Mouse (Mus musculus): ENCODE measurements around the gene Cxcr3.

The Cxcr3 gene

DNA sequence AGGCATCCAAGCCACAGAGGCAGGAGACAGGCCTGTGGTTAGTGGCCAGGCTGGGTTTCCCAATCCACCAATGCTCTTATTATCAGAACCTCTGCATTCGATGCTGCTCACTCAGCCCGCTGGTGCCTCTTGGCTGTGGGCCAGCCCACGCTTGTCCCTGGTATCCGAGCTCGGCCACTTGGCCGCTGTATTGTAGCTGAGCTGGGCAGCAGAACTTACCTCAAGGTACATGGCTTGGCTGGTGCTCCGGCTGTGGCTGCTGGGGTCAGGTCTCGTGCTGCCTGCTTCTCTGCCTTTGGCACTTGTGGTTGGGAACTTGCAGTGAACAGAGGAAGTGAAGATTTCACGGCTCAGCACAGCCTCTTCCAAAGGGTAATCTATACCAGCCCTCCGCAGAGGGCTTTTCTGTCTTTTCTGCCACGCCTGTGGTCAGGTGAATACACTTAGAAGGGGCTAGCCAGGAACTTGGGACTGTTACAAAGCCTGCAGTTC lies at the start of gene Cxcr3:
TSS of gene Cxcr3 (minus strand) at position 442 of the 492 bp plus-strand sequence.
- in situ Hi-C loops (cut with MboI, MseI) = no loop called here

DNA sequence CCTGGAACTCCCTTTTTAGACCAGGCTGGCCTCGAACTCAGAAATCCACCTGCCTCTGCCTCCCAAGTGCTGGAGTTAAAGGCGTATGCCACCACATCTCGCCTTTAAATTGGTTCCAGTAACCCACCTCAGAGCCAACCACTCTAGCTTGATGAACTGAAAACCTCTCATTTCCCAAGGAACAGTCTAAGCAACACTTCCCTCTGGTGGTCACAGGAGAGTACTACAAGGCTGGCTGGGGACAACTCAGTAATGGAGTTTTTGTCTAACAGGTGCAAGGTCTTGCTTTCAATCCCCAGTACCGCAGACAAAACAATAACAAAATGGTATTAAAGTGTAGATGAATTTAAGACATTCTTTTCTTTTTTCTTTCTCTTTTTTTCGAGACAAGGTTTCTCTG lies 38.0 kb upstream of the Cxcr3 start:
- in situ Hi-C loops (cut with MboI, MseI) = loop anchor here (10.0 kb wide), 2 partner anchors 87 to 97 kb away; no protein-coding TSS in a partner anchor

DNA sequence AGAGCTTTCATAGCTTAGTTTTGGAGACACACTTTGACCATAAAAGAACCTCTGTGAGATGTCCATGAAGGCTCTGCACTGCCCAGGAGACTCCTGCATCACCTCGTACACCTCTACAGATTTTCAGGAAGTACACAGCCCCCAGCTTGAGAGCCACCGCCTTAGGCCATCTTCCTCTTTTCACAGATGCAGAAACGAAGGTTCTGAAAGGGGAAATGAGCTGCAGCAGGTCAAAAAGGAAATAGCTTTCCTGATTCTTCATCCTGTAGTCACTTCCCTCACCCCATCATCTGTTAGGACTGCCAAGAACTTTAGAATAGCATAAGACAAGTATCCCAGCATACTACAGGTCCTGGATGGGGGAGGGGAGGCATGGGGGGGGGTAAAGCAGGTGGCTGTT lies 36.2 kb upstream of the Cxcr3 start:
- in situ Hi-C loops (cut with MboI, MseI) = loop anchor here (10.0 kb wide), 2 partner anchors 86 to 96 kb away; no protein-coding TSS in a partner anchor

DNA sequence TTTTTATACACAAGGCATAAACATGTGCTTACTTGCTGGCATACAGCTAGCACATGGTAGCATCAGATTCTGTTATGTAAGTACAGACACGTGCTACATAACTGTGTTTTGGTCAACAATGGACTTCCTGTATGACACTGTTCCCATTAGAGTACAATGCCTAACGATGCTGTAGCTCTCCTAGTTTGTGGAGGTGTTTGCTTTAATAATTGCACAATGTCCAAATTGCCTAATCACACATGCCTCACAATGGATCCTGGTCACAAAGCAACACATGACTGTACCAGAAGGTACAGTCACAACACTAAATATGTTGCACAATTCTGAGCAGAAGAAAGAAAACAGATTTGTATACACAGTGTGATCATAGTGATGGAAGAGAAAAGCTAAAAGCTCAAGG lies 35.4 kb upstream of the Cxcr3 start:
- in situ Hi-C loops (cut with MboI, MseI) = no loop called here

DNA sequence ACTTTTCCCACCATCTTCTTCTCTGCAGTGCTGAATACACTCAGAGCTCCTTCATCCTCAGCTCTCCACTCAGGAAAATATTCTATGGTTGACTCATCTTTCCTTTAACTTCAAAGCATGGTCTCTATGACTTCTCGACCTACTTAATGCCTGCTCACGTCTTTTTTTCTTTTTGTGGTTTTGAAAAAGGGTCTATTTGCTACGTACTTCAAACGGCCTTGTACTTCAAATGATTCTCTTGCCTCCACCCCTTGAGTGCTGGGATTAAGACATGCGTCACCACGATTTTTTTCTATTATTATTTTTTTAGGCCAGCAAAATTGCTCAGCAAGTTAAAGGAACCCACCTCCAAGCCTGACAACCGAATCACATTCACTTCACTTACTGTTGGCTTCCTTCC lies 33.2 kb upstream of the Cxcr3 start:
- in situ Hi-C loops (cut with MboI, MseI) = no loop called here

DNA sequence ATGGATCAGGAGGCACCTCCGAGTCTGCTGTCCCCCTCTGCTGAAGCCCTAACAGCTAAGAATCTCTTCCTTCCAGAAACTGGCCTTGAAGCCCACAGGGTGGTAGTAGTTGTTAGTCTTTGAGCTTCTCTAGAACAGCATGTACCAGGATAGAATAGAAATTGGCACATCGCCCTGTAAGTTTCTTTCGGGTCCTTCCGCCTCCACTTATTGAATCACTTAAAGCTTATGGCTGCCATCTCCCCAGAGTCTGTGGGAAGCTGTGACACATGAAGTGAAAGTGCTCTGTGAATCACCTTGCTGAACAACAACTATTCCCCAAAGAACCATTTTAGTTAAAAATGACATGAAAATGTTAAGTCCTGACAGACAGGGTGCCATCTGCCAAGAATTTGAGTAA lies 31.0 kb upstream of the Cxcr3 start:
- in situ Hi-C loops (cut with MboI, MseI) = no loop called here

DNA sequence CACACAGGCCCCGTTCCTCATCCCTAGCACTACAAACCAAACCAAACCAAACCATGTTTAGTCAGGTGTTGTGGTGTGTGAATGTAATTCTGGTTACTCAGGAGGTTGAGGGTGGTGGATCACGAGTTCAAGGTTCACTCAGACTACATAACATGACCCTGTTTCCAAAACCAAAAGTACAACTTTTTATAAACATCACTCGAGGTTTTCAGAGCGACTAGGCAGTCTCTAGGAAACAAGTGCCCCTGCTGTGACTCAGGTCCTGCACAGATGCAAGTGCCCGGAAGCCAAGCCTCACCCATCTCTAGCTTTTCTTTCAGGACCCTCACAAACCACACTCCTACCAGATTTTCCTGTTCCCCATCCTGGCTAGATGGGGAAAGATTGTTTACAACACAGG lies 30.6 kb upstream of the Cxcr3 start:
- in situ Hi-C loops (cut with MboI, MseI) = loop anchor here in 1 of 2 experiments (5.0 kb wide), 1 partner anchor 67 kb away; no protein-coding TSS in a partner anchor

DNA sequence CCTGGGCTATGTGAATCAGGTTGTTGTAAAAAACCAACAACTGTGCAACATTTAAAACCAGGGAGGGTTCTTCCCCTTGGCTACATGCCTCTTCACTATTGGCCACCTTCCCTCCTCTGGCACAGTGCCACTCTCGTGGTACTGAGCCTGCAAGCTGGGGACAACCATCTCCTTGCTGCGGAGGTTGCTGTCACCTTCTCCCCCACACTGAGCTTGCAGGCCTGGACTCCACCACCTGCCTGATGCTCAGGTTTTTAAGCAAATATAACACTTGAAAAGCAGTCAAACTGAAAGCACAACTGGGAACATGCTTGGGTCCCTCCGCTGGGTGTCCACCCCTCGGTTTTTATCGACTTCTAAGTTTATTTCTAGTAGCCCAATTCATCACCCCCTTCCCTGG lies 20.4 kb upstream of the Cxcr3 start:
- in situ Hi-C loops (cut with MboI, MseI) = no loop called here

DNA sequence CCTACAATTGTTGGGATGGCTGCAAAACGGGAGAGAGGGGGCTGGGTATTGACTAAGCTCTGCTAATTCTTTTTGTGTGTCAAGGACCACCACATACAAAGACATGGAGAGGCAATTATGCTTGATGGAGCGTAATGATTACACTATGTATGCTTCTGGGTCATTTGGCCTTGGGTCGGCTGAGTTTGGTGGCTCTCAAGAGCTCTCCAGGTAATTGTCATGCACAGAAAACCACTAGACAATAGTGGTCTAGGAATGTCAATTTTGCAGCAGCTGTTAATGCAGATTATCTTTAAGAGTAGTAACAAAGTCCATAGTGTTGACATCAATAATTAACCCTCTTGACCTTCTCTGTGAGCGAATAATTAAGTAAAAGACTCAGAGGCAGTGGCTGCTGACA lies 16.1 kb upstream of the Cxcr3 start:
- in situ Hi-C loops (cut with MboI, MseI) = no loop called here

DNA sequence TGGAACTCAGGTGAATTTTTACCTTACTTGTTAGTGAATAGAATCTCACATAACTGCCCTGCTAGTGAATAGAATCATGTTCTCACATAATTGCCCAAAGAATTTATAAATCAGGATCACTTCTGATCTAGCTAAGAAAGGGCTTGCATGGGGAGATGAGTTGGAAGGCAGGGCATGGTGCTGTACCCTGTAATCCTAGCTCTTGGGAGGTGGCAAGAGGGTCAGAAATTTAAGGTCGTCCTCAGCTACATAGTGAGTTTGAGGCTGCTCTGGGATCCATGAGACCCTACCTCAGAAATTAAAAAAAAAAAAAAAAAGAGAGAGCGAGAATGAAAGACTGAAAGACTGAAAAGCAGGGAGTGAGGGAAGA lies 7.0 kb upstream of the Cxcr3 start:
- in situ Hi-C loops (cut with MboI, MseI) = loop anchor here in 1 of 2 experiments (5.0 kb wide), 1 partner anchor 46 kb away; no protein-coding TSS in a partner anchor

DNA sequence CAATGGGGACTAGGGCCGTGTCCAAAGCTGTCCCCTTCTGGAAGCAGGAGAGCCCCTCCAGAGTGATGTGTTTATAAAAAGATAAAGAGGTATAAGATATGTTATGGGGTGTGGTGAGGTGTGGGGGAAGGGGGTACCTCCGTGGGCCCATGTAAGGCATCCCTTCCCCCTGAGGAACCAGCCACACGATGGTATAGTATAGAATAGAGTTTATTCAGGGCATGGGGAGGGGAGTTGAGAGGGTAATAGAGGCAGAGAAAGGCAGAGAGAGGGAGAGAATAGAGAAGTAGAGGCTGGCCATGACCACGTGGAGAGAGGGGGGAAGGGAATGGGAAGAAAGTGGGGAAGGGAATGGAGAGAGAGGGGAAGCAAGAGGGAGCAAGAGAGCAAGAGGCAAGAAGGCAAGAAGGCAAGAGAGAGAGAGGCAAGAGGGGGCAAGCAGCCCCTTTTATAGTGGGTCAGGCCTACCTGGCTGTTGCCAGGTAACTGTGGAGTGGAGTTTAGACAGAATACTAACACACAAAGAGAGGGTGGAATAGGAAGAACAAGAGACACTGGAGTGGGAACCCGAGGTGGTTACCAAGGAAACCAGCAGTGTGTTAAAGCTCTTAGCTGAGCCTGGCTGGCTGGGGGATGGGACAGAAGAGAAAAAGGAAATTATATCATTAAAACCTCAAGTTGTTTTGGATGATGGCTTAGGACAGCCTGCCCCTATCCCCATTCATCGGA lies 6.4 kb upstream of the Cxcr3 start:
- in situ Hi-C loops (cut with MboI, MseI) = loop anchor here in 1 of 2 experiments (5.0 kb wide), 1 partner anchor 47 kb away; no protein-coding TSS in a partner anchor

DNA sequence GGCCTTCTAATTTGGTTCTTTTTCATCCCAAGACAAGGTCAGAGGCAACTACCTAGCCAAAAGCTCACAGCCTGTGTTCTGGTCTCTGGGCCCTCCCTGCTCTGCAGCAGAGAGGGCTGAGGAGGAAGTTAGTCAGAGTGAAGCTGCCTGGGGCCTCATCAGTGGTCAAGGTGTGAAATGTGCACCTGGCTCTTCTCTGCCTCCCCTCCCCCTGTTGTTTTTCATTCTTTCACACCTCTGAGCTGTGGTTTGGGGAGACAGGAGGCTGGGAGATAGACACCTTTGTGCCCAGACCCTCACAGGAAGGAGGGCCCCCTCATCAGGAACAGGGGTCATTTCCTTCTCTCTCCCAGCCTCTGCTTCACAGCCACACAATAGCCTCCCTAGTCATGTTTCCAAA lies 3.1 kb upstream of the Cxcr3 start:
- in situ Hi-C loops (cut with MboI, MseI) = no loop called here

DNA sequence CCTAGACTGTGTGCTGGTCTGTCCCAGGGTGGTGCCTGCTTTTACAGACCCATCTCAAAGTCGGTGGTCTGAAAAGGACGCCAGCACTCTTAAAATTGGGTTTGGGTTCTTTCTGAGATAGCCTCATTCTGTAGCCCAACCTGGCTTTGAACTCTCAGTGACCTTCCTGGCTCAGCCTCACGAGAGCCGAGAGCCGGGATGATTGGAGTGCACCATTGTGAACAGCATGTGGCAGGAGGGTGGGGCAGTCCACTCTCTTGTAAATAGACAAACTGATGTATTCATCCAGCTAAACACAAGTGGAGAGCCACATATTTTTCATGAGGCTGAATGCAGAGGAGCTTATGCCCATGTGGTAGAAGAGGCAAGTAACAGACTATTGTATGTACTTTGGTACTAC lies 912 bp upstream of the Cxcr3 start:
- in situ Hi-C loops (cut with MboI, MseI) = no loop called here

DNA sequence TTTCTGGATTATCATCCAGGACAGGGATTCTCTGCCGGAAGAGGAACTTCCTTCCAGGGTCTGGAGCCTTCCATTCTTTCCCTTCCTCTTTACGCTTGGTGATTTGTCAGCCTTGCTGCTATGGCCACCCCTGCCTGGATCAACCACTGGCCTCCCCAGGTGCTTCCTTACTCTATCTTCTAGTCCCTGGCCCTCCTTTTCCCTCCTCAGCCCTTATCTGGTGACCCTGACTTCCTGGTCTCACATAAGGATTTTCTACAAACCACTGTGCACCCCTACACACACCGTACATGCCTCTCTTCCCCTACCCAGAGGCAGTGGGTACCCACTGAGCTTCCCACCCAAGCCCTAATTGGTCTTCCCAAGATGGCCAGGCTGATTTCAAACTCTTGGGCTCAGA lies 781 bp downstream of the Cxcr3 start:
- in situ Hi-C loops (cut with MboI, MseI) = no loop called here

DNA sequence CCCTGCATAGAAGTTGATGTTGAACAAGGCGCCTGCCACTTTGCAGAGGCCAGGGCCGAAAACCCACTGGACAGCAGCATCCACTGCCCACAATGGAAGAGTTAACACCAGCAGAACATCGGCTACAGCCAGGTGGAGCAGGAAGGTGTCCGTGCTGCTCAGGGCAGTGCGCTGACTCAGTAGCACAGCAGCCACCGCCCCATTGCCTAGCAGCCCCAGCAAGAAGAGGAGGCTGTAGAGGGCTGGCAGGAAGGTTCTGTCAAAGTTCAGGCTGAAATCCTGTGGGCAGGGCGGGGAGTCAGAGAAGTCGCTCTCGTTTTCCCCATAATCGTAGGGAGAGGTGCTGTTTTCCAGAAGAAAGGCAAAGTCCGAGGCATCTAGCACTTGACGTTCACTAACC lies 1.4 kb downstream of the Cxcr3 start:
- in situ Hi-C loops (cut with MboI, MseI) = no loop called here

DNA sequence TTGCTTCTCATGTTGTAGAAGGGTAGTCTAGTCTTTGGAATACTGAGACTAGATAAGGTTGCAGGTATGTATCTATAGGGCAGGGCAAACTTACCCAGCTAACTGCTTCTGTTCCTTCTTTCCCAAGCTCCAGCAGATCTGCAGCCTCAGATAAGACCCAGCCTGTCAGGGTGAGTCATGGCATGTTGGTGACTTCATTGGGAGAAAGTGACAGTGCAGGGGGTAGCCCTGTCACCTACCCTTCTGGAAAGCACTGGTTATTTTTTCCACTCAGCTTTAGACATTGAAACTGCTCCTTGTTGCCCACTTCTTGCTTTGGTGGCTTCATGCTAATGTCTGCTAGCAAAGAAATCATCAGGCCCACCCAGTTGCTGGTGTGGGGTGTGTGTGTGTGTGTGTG lies 4.1 kb downstream of the Cxcr3 start:
- in situ Hi-C loops (cut with MboI, MseI) = no loop called here

DNA sequence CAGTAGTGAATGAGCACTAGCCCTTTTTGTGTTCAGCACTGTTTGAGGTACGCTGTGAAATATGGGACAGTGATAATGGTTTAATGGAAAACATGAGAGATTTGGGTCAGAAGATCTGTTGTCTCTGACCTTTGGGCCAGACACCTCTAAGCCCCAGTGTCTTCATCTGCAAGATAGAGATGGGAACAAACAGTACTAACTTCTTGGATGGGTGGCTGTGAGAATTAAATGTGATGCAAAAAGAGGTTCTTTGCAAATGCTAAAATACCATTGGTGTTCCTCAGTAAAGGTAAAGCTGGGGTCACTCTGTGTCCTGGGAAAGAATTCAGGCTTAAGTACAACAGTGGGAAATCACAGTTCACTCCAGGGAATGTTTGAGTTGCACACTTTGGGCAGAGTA lies 13.7 kb downstream of the Cxcr3 start:
- in situ Hi-C loops (cut with MboI, MseI) = no loop called here

DNA sequence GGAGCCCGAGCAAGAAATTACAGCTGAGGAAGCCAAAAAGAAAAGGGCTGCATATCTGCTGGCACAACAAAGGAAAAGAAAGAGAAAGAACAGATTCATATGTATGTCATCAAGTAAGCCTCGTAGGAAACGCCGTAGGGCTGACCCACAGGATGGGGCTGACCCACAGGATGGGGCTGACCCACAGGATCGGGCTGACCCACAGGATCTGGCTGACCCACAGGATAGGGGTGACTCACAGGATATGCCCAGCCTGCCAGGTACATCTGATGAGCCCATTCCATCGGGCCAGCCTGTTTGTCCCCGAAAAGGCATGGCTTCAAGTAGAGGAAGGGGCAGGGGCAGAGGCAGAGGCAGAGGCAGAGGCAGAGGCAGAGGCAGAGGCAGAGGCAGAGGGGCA lies 29.0 kb downstream of the Cxcr3 start:
- in situ Hi-C loops (cut with MboI, MseI) = no loop called here

DNA sequence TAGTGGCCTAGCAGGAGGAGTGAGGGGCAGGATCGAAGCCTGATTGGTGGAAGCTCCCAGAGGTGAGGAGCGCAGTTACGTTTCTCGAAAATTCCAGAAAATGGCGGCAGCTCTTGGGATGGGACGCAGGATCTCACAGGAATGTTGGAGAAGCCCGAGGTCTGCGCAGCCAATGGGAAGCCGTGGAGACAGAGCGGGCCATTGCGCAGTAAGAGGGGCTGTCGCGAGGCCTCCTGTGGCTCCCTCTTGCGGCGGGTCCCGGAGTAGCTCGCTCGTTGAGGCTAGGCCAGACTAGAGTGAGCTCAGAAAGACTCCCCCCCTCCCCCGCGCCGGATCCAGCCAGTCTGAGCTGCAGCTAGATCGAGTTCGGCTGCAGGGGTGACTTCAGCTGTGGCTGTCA lies 35.8 kb downstream of the Cxcr3 start:
- in situ Hi-C loops (cut with MboI, MseI) = loop anchor here in 1 of 2 experiments (5.0 kb wide), 1 partner anchor 64 kb away; no protein-coding TSS in a partner anchor

DNA sequence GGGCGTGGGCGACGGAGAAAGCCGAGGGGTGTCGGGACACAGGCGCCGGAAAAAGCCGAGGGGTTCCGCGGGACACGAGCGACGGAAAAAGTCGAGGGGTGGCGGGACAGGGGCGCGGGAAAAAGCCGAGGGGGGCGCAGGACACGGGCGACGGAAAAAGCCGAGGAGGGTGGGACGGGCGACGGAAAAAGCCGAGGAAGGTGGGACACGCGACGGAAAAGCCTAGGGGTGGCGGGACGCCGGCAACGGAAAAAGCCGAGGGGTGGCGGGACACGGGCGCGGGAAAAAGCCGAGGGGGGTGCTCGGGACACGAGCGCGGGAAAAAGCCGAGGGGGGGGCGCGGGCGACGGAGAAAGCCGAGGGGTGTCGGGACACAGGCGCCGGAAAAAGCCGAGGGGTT lies 36.5 kb downstream of the Cxcr3 start:
- in situ Hi-C loops (cut with MboI, MseI) = loop anchor here in 1 of 2 experiments (5.0 kb wide), 1 partner anchor 65 kb away; no protein-coding TSS in a partner anchor

DNA sequence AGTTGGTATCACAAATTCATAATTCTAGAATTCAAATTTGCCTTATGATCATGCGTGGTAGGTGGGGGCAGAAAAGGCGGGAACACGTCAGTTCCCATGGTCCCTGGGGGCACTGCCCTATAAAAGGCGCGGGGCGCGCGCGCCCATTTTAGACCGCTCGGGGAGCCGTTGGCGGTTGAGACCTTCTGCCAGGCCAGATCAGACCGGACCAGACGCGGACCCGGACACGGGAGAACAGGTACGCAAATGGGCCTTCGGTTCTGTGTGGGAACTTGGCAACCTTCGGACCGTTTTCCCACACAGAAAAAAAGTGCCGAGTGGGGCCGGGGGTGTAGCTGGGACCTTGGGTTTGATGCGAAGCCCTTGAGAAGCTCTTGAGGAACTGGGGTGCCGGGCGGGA lies 38.4 kb downstream of the Cxcr3 start:
- in situ Hi-C loops (cut with MboI, MseI) = loop anchor here in 1 of 2 experiments (5.0 kb wide), 1 partner anchor 67 kb away; no protein-coding TSS in a partner anchor
